Mouse (Mus musculus) heart, adult 2 months (tissue): ENCODE results near the gene Kazald1. TPM values are rescaled to one million over a fixed set of nuclear protein-coding genes. Genes with fewer than 3 reads are reported as not detected.

Source experiments
- DNase-seq, 2 experiments: peaks; one replicate each; pipeline ENCODE4 v3.0.0; 2021
- H3K27ac ChIP-seq: fragments of 200-600 bp; 2 replicates; pipeline ENCODE4 v1.8.1; 2022
- H3K27me3 ChIP-seq: fragments of 200-500 bp; 2 replicates; pipeline ENCODE4 v1.6.1; 2012; ENCODE audit warnings: mild to moderate bottlenecking, low read length, inconsistent platforms, mixed read lengths; ENCODE audit not compliant: control insufficient read depth, insufficient read depth
- H3K36me3 ChIP-seq: fragments of 200-500 bp; 2 replicates; pipeline ENCODE4 v1.6.1; 2012; ENCODE audit warnings: low read length, inconsistent platforms; ENCODE audit not compliant: control insufficient read depth, insufficient read depth
- H3K4me1 ChIP-seq: fragments of 200-500 bp; 2 replicates; pipeline ENCODE4 v1.6.1; 2011; ENCODE audit warnings: low read length; ENCODE audit not compliant: control insufficient read depth, insufficient read depth
- H3K4me3 ChIP-seq: fragments of 200-600 bp; 2 replicates; pipeline ENCODE4 v1.8.1; 2022
- H3K79me2 ChIP-seq: fragments of 200-500 bp; replicated peaks from 2 replicates; pipeline ENCODE4 v1.6.1; 2012; ENCODE audit warnings: mild to moderate bottlenecking, inconsistent platforms, low read length, moderate library complexity, mixed read lengths; ENCODE audit not compliant: control insufficient read depth, insufficient read depth
- H3K9ac ChIP-seq: fragments of 200-500 bp; 2 replicates; pipeline ENCODE4 v1.6.1; 2012; ENCODE audit warnings: low read depth, mild to moderate bottlenecking, control low read depth, inconsistent platforms, low read length, mixed read lengths
- CTCF ChIP-seq: fragments of 200-600 bp; IDR thresholded peaks from 2 replicates; pipeline ENCODE4 v1.8.1; 2022; ENCODE audit warnings: antibody characterized with exemption, mild to moderate bottlenecking, moderate library complexity
- EP300 ChIP-seq: fragments of 200-500 bp; IDR thresholded peaks from 2 replicates; pipeline ENCODE4 v1.6.1; 2011; ENCODE audit warnings: low read depth, low read length, control low read depth; ENCODE audit not compliant: insufficient read depth
- POLR2A ChIP-seq: fragments of 200-500 bp; IDR thresholded peaks from 2 replicates; pipeline ENCODE4 v1.6.1; 2011; ENCODE audit warnings: mild to moderate bottlenecking, low read depth, low read length, control low read depth; ENCODE audit not compliant: insufficient read depth
- WGBS: fragments of 180-500 bp; shearing (Covaris S2); methylation state at CpG from one replicate; pipeline ENCODE4 v1.1.7; 2018; 5-methylcytosine and 5-hydroxymethylcytosine counted together
- intact Hi-C: fragments of 180-260 bp; cut with DNase I; formaldehyde crosslinking; loops from one replicate; pipeline ENCODE4 v1.15.1; 2025
- polyA plus RNA-seq: library from polyadenylated mRNA; depleted of rRNA; stranded (reverse); fragments of >200 nt; gene quantifications from 2 replicates; pipeline ENCODE4 v1.2.3, GENCODE M21; 2012
- total RNA-seq, 2 experiments: library from RNA; stranded (reverse); gene quantifications; 2 replicates each; pipeline ENCODE4 v1.2.3; 2021

Gene Kazald1
- total and polyA plus RNA-seq, 3 experiments: 3.6 to 4.6 (median 3.9) TPM

DNA sequence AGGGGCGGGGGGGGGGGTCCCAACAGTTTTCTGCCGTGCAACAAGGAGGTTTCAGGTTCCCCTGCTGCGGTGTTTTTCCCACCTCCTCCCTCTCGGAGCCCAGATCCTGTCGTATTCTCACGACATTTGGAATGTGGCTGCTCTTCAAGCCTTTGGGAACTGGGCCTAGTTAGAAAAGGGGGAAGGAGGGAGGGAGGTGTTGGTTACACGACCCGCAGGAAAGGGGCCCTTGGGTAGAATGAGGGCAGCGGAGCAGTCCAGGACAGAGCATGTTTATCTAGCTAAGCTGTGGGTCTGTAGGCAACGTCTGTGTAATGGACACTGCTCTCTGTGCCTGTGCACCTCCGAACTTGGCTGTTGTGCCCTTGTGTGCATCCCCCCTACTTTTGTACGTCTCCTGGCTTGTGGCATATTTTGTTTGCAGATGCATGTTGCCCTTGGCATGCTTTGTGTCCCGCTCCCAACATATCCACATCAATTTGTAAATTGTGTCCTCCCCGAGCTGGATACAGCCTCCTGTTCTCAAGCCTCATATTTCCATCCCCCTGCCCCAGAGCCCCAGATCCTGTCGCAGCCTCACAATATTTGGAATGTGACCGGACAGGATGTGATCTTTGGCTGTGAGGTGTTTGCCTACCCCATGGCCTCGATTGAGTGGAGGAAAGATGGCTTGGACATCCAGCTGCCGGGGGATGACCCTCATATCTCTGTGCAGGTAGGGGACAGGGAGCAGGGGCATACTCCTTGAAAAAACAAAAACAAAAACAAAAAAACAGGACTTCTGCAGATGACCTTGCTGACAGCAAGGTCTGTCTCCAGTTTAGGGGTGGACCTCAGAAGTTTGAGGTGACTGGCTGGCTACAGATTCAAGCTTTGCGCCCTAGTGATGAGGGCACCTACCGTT is 3.0 kb downstream of the Kazald1 start:
- no peak overlapping the region for H3K9ac ChIP-seq
- H3K36me3 ChIP-seq: no peaks in the 10 kb centered on the region
- peaks cover 12% of the 10 kb centered on the region for H3K4me1 ChIP-seq
- intact Hi-C loops: no loop called here
- no peak for DNase-seq
- peaks cover 1% of the 10 kb centered on the region; the same call in 1 of the 2 replicates for H3K27me3 ChIP-seq
- H3K4me3 ChIP-seq: no peak overlapping the region
- no peaks in the 10 kb centered on the region for H3K79me2 ChIP-seq
- H3K27ac ChIP-seq: no peak overlapping the region
- TF ChIP-seq EP300 (no peak), CTCF (no peak), POLR2A (no peak)
- WGBS: 40% methylated on average over 20 of the region's 20 CpGs

DNA sequence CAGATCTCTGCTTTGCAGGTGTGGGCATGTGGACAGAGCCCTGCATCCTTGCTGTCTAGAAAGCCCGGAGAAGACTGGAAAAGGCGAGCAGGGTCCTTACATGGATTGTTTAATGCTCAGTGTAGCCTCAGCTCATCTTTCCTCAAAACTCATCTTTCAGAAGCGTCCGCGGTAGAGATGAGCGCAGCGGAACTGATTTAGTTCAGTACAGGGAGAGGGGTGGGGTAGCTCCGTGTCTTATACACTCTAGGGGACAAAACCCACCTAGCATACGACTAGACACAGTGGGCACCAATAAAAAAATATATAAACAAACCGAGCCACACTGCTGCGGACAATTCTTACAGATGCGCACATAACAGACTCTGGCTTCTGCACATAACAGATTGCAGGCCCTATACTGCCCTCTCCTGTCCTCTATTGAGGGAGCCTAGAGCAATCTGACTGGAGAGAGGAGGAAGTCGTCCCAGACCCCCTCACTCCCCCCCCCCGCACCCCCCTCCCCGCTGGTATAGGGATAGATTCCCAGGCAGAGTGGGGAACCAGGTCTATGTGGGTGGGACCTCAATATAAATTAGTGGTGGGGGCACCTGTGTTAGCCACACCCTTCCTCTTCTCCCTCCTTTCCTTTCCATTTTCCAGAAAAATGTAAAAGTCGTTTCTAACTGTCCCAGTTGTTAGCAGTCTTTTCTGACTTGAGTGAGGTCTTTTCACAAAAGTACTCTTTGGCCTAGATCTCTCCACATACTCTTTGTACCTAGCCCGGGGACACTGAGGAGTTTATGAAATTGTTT is 4.1 kb downstream of the Kazald1 start:
- H3K4me1 ChIP-seq: peaks cover 12% of the 10 kb centered on the region
- DNase-seq: no peak
- 19% methylated on average over 17 of the region's 17 CpGs for WGBS
- no peaks in the 10 kb centered on the region for H3K36me3 ChIP-seq
- intact Hi-C loops: no loop called here
- peak overlapping the region; percentile 69 for H3K27ac ChIP-seq
- TF ChIP-seq CTCF (peak; percentile 63), POLR2A (no peak)
- H3K9ac ChIP-seq: peak overlapping the region; percentile 71
- peaks cover 3% of the 10 kb centered on the region; the same call in 1 of the 2 replicates for H3K27me3 ChIP-seq
- no peaks in the 10 kb centered on the region for H3K79me2 ChIP-seq
- H3K4me3 ChIP-seq: peak overlapping the region; percentile 38

DNA sequence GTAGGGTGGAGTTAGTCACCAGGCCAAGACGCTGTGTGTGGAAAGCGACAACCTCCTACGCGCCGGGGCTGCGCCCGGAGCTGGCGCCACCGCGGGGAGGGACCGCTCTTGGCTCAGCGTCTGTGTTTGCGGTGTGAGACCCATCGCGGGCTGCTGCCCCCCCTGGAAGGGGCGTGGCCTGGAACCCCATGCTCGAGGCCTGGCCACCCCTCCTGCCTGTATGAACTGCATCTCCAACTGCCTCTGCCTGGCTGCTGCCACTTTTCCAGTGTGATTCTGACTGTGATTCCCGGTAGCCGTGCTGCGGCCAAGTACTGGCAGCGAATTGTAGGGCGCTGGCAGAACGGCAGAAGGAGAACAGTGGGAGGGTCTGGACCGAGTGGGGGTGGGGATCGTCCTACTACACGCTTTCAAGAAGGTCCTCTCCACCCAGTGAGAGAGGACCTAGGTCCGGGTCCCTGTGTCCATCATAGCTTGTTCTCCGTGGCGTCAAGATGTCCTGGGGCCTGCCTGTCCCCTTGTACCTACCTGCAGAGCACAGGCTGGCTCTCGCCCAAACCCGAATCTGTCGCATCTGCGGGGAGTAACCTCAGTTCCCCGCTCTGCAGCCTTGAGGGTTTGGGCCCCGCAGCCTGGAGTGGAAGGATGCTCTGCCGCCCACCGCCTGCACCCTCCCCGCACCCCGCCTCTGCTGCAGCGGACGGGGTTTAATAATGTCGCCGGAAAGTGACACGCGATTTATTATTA is 4.9 kb downstream of the Kazald1 start:
- no peaks in the 10 kb centered on the region for H3K79me2 ChIP-seq
- peaks cover 12% of the 10 kb centered on the region for H3K4me1 ChIP-seq

DNA sequence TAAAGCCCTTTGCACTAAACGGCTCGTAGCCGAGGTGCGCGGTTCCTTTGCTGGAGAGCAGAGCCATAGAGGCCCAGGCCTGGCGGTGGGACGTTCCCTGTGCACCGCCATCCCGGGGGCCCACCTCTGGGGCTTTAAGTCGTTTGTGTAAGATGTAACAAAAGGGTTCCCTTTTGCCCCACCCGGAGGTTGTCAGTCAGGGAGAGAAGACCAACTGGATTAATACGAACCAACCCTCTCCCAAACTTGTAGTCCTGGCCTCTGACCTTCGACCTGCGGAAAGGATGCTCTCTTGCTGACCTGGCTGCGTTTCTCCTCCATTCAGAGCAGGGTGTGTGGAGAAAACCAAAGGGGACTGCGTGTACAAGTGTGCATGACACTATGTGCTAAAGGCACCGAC is 5.7 kb downstream of the Kazald1 start:
- Histone ChIP-seq H3K79me2 (no peaks in the 10 kb centered on the region), H3K36me3 (no peaks in the 10 kb centered on the region), H3K9ac (peak overlapping the region; percentile 34), H3K4me3 (peak overlapping the region; percentile 38), H3K27ac (peak overlapping the region; percentile 69; the same call in 1 of the 2 replicates), H3K27me3 (peaks cover 3% of the 10 kb centered on the region; the same call in 1 of the 2 replicates), H3K4me1 (peaks cover 12% of the 10 kb centered on the region)
- intact Hi-C loops: no loop called here
- DNase-seq: no peak
- TF ChIP-seq EP300 (no peak), CTCF (no peak), POLR2A (no peak)
- WGBS: 9% methylated on average over 17 of the region's 17 CpGs

More for the DNA sequence above, 4.9 kb downstream of the Kazald1 start:
- 1% methylated on average over 45 of the region's 45 CpGs for WGBS
- TF ChIP-seq EP300 (0 out of 2 replicates have a peak, but pooled peaks have one; percentile 15), POLR2A (peak; percentile 35), CTCF (no peak)
- intact Hi-C loops: no loop called here
- H3K27me3 ChIP-seq: peaks cover 3% of the 10 kb centered on the region; the same call in 1 of the 2 replicates
- peak overlapping the region; percentile 71 for H3K9ac ChIP-seq
- peak overlapping the region; percentile 38 for H3K4me3 ChIP-seq
- DNase-seq: peak; percentile 84 to 88
- peak overlapping the region; percentile 69 for H3K27ac ChIP-seq
- H3K36me3 ChIP-seq: no peaks in the 10 kb centered on the region

DNA sequence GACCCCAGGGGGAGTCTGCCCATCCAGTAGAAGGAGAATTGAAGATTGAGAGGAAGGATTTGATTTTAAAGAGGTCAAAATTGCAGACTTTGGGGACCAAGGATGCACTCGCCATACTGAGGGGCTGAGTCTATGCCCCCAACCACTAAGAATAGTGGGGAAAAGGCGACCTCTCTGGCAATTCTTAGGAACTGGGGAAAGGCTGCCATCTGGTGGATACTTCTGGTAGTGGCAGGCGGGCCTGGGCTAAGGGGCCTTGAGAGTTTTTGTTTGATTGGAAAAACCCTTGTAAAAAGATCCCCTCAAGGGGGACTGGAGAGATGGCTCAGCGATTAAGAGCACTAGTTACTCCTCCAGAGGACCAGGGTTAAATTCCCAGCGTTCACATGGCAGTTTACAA is 6.2 kb downstream of the Kazald1 start:
- H3K4me3 ChIP-seq: no peak overlapping the region
- H3K27ac ChIP-seq: no peak overlapping the region
- peaks cover 11% of the 10 kb centered on the region for H3K4me1 ChIP-seq
- H3K79me2 ChIP-seq: no peaks in the 10 kb centered on the region
- DNase-seq: peak; percentile 54 to 87
- no peaks in the 10 kb centered on the region for H3K36me3 ChIP-seq
- WGBS: 4% methylated on average over 5 of the region's 5 CpGs
- intact Hi-C loops: no loop called here
- TF ChIP-seq CTCF (peak; percentile 97; the same call in 1 of the 2 replicates), POLR2A (no peak)
- H3K9ac ChIP-seq: no peak overlapping the region
- H3K27me3 ChIP-seq: peaks cover 3% of the 10 kb centered on the region; the same call in 1 of the 2 replicates
